Mouse (Mus musculus): ENCODE data around the gene Olfr524. TPM values are rescaled to one million over a fixed set of nuclear protein-coding genes. Genes with fewer than 3 reads are reported as not detected.

The Olfr524 gene
- polyA plus RNA-seq, 1 experiment from 2014 or later = not detected

DNA sequence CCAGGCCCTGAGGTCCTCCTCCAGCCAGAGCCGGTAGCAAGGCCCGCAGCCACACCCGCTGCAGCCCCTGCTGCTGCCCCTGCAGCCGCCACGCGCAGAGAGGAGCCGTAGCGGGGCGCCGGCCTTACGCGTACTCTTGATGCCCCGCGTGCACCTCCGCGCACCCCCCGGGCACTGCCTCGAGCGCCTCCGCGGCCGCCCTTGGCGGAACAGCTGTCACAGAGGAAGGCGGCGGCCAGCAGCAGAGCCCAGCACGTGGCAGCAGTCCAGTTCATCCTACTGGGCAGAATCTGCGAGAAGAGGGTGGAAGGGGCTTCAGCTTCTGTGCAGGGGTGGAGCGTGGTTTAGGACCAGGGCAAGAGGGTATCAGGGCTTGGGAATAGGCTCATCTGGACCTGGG lies 52.4 kb downstream of the Olfr524 start:
- Histone ChIP-seq H3K4me1 (ENCODE audit: control insufficient read depth, insufficient read depth, low read length) (peaks cover 5% of the 10 kb centered on the region), H3K4me2 (replicated peaks; ENCODE audit: low read depth, low read length) (peak overlapping the region; percentile 31), H3K36me3 (ENCODE audit: control insufficient read depth, insufficient read depth, low read length) (no peaks in the 10 kb centered on the region), H3K9ac (replicated peaks; ENCODE audit: low read depth, low read length) (peak overlapping the region; percentile 26; the same call in 1 of the 2 replicates), H3K9me3 (ENCODE audit: control insufficient read depth, low read depth, low read length) (no peaks in the 10 kb centered on the region), H3K4me3 (ENCODE audit: low read depth, low read length) (0 out of 2 replicates have a peak overlapping the region, but pooled peaks have one; percentile 20), H3K27me3 (ENCODE audit: control insufficient read depth, insufficient read depth, low read length) (peaks cover 11% of the 10 kb centered on the region; the same call in 1 of the 2 replicates), H3K27ac (ENCODE audit: low read length) (no peak overlapping the region)
- no peak for ATAC-seq (ENCODE audit: insufficient number of reproducible peaks, insufficient read depth, low FRiP score, low read depth)
- 4% methylated on average over 28 of the region's 28 CpGs for WGBS

Other genes with a start within 250 kb of the Olfr524 start
- gene 6430531B16Rik, start 227.2 kb downstream of the Olfr524 start, polyA plus RNA-seq (2014; fragmentation: Nextera tagmentation; extraction: Ambion mirVana) = 0.28 and 0.49 TPM in 2 replicates
- gene Adam8, start 213.4 kb downstream of the Olfr524 start, polyA plus RNA-seq (2014; fragmentation: Nextera tagmentation; extraction: Ambion mirVana) = 2.4 and 2.8 TPM in 2 replicates
- gene Zfp511, start 169.6 kb downstream of the Olfr524 start, polyA plus RNA-seq (2014; fragmentation: Nextera tagmentation; extraction: Ambion mirVana) = 40.6 and 43.5 TPM in 2 replicates
- 59.3 and 60.3 TPM in 2 replicates for gene Tubgcp2, start 169.3 kb downstream of the Olfr524 start, polyA plus RNA-seq (2014; fragmentation: Nextera tagmentation; extraction: Ambion mirVana)
- not detected in 2 replicates for gene Msx3, start 156.9 kb downstream of the Olfr524 start, polyA plus RNA-seq (2014; fragmentation: Nextera tagmentation; extraction: Ambion mirVana)
- gene Caly, start 123.4 kb downstream of the Olfr524 start, polyA plus RNA-seq (2014; fragmentation: Nextera tagmentation; extraction: Ambion mirVana) = 3.8 and 3.9 TPM in 2 replicates
- 12.5 and 24.2 TPM in 2 replicates for gene Prap1, start 112.6 kb downstream of the Olfr524 start, polyA plus RNA-seq (2014; fragmentation: Nextera tagmentation; extraction: Ambion mirVana)
- 28.6 and 29.6 TPM in 2 replicates for gene Fuom, start 103.5 kb downstream of the Olfr524 start, polyA plus RNA-seq (2014; fragmentation: Nextera tagmentation; extraction: Ambion mirVana)
- gene Paox, start 90.2 kb downstream of the Olfr524 start, polyA plus RNA-seq (2014; fragmentation: Nextera tagmentation; extraction: Ambion mirVana) = 29.8 and 33.4 TPM in 2 replicates
- gene Echs1, start 89.5 kb downstream of the Olfr524 start, polyA plus RNA-seq (2014; fragmentation: Nextera tagmentation; extraction: Ambion mirVana) = 158 and 171 TPM in 2 replicates
- 27.0 and 28.3 TPM in 2 replicates for gene Mtg1, start 68.4 kb downstream of the Olfr524 start, polyA plus RNA-seq (2014; fragmentation: Nextera tagmentation; extraction: Ambion mirVana)
- 0.54 and 0.78 TPM in 2 replicates for gene Sprn, start 51.1 kb downstream of the Olfr524 start, polyA plus RNA-seq (2014; fragmentation: Nextera tagmentation; extraction: Ambion mirVana)
- gene Olfr522, start 41.2 kb downstream of the Olfr524 start, polyA plus RNA-seq (2014; fragmentation: Nextera tagmentation; extraction: Ambion mirVana) = not detected in 2 replicates
- not detected in 2 replicates for gene Olfr523, start 32.7 kb downstream of the Olfr524 start, polyA plus RNA-seq (2014; fragmentation: Nextera tagmentation; extraction: Ambion mirVana)
- gene Cd163l1, start 12.3 kb upstream of the Olfr524 start, polyA plus RNA-seq (2014; fragmentation: Nextera tagmentation; extraction: Ambion mirVana) = 0.10 TPM in 1 of 2 replicates, not detected in the other
- not detected in 2 replicates for gene 5830411N06Rik, start 41.3 kb upstream of the Olfr524 start, polyA plus RNA-seq (2014; fragmentation: Nextera tagmentation; extraction: Ambion mirVana)
- gene Olfr525, start 114.9 kb upstream of the Olfr524 start, polyA plus RNA-seq (2014; fragmentation: Nextera tagmentation; extraction: Ambion mirVana) = not detected in 2 replicates
- not detected in 2 replicates for gene Olfr527, start 128.1 kb upstream of the Olfr524 start, polyA plus RNA-seq (2014; fragmentation: Nextera tagmentation; extraction: Ambion mirVana)
- not detected in 2 replicates for gene Olfr60, start 155.7 kb upstream of the Olfr524 start, polyA plus RNA-seq (2014; fragmentation: Nextera tagmentation; extraction: Ambion mirVana)
- not detected in 2 replicates for gene Olfr530, start 170.4 kb upstream of the Olfr524 start, polyA plus RNA-seq (2014; fragmentation: Nextera tagmentation; extraction: Ambion mirVana)
- gene Olfr531, start 197.0 kb upstream of the Olfr524 start, polyA plus RNA-seq (2014; fragmentation: Nextera tagmentation; extraction: Ambion mirVana) = not detected in 2 replicates
- gene Olfr532, start 215.7 kb upstream of the Olfr524 start, polyA plus RNA-seq (2014; fragmentation: Nextera tagmentation; extraction: Ambion mirVana) = not detected in 2 replicates